In the genomic region with DNA sequence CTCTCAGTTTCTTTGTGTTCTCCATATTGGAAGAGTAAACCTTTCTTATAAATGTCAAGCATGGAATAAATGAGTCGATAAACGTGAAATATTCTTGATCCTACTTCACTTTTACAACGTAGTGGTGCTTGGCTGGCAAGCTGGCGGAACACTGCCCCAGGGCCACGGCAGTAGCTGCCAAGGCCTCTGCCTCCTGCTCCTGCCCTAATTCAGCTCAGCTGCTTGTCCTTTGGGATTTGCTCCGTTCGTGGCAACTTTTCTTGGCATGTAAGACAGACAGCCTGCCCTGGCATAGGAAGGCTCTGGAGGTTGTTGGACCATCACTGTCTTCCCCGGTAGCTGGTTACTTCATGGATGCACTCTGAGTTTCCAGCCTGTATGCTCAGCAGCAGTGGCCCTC, we compare ENCODE assay signal across 9 mouse cellular contexts. TPM values are rescaled to one million over a fixed set of nuclear protein-coding genes. Genes with fewer than 3 reads are reported as not detected.
DNase-seq lines count a peak whose midpoint lies in the region.
"Had no signal": no experiment of that assay in that cellular context is flagged by ENCODE, and none has a peak within 500 bp of the region (broad histone marks: within the 10 kb centered on the region; RNA-seq: fewer than 3 reads in every experiment).

No protein-coding gene starts in this region.

- DNase-seq in kidney, adult 18-20 months: peak; percentile 66
- no peak for DNase-seq in kidney, adult 9 months
- peak; percentile 81 for DNase-seq in adrenal gland, postnatal 14 days
- DNase-seq in cerebellum, postnatal 14 days: peak; percentile 56 to 73
- DNase-seq in thymus, postnatal 25 days: no peak
- DNase-seq in lung, postnatal 36 days: no peak
- DNase-seq in urinary bladder, postnatal 25 days (ENCODE audit: low spot score): no peak

- H3K27ac ChIP-seq in macrophage: peak overlapping the region; percentile 73
- H3K27ac ChIP-seq: midbrain, embryonic 12.5 days had no signal

- WGBS in macrophage (ENCODE audit: missing documents): 93% methylated on average over 8 of the region's 8 CpGs

- H3K36me3 ChIP-seq in macrophage (ENCODE audit: inconsistent target): no peaks in the 10 kb centered on the region
- H3K36me3 ChIP-seq: midbrain, embryonic 12.5 days had no signal

- no peak overlapping the region for H3K4me3 ChIP-seq in macrophage (ENCODE audit: inconsistent target)
- H3K4me3 ChIP-seq: midbrain, embryonic 12.5 days had no signal

- peaks cover 91% of the 10 kb centered on the region for H3K79me2 ChIP-seq in macrophage (ENCODE audit: inconsistent target)

RNA-seq across cellular contexts. Expression of gene Reep3, which starts 19.5 kb away (rescaled TPM):
- 47.1 and 48.2 TPM in 2 replicates for total RNA-seq in adrenal gland, postnatal 14 days (2021)
- total RNA-seq in macrophage (2018; cell fraction: chromatin; rRNA removed): 10 to 100 TPM; 18.1 to 90.3 (median 33.9) TPM
- 10 to 100 TPM; 62.9 to 87.4 (median 77.2) TPM for total RNA-seq in macrophage (2018; cell fraction: cytosol; rRNA removed)
- 100 to 1,000 TPM in 2 of 26 experiments, 10 to 100 TPM in 24; 41.7 to 117 (median 67.9) TPM for total RNA-seq in macrophage (2018; cell fraction: nucleus; rRNA removed)
- 58.9 to 66.7 TPM (median 60.5 TPM) in 3 replicates for polyA plus RNA-seq in macrophage (2018)

RNA-seq across cellular contexts. Expression of gene Jmjd1c, which starts 20.3 kb away (rescaled TPM):
- total RNA-seq in adrenal gland, postnatal 14 days (2021): 56.4 and 61.4 TPM in 2 replicates
- total RNA-seq in macrophage (2018; cell fraction: chromatin; rRNA removed): 1,000 to 10,000 TPM in 2 of 26 experiments, 100 to 1,000 TPM in 24; 381 to 1,338 (median 680) TPM
- 100 to 1,000 TPM in 1 of 26 experiments, 10 to 100 TPM in 25; 43.2 to 105 (median 67.5) TPM for total RNA-seq in macrophage (2018; cell fraction: cytosol; rRNA removed)
- total RNA-seq in macrophage (2018; cell fraction: nucleus; rRNA removed): 100 to 1,000 TPM; 224 to 573 (median 378) TPM
- 36.4 to 57.7 TPM (median 50.4 TPM) in 3 replicates for polyA plus RNA-seq in macrophage (2018)

Comparison
In these comparisons a context has a peak if more than half of its experiments do, and no peak if none do; other contexts are left out.
1. DNase-seq: peak in kidney, adult 18-20 months (single experiment), adrenal gland, postnatal 14 days (single experiment) and cerebellum, postnatal 14 days (2 of 2); none in kidney, adult 9 months (single experiment), thymus, postnatal 25 days (single experiment), lung, postnatal 36 days (single experiment) and urinary bladder, postnatal 25 days (single experiment).